Mouse (Mus musculus) heart, postnatal 4 days (tissue): ENCODE measurements around the gene Scnn1a. TPM values are rescaled to one million over a fixed set of nuclear protein-coding genes. Genes with fewer than 3 reads are reported as not detected.
"Not testable (repeated sequence)": the region's sequence is repeated elsewhere in the genome, so short reads cannot be mapped to it uniquely, and the experiment has no call there.

ENCODE experiments used
- DNase-seq: peaks from one replicate; pipeline ENCODE4 v3.0.0; 2021
- total RNA-seq, 2 experiments: library from RNA; stranded (reverse); gene quantifications; 2 replicates each; pipeline ENCODE4 v1.2.3; 2021

Gene Scnn1a
- 1 to 10 TPM in 1 of 2 experiments, under 1 TPM in 1; 0.83 to 1.1 TPM for total RNA-seq

DNA sequence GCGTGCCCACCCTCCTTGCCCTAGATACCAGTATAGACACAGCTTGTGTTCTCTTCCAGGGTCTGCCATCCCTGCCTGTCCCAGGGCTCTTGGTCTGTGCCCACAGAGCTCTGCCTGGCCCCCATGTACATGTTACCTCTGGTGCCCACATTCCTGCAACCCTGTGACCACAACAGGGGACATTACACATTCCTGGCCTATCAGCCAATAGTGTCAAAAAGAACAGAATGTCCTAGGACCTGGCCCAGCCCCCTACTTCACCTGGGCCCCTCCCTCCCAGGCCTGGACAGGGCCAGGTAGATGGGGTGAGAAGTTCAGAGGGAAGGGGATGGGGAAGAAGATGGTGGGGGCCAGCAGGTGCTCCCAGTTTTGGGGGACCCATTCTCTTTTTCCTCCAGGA is at the start of gene Scnn1a:
Gene Scnn1a (plus strand): TSS at position 337 of the 400 bp plus-strand sequence.
- DNase-seq: no peak

DNA sequence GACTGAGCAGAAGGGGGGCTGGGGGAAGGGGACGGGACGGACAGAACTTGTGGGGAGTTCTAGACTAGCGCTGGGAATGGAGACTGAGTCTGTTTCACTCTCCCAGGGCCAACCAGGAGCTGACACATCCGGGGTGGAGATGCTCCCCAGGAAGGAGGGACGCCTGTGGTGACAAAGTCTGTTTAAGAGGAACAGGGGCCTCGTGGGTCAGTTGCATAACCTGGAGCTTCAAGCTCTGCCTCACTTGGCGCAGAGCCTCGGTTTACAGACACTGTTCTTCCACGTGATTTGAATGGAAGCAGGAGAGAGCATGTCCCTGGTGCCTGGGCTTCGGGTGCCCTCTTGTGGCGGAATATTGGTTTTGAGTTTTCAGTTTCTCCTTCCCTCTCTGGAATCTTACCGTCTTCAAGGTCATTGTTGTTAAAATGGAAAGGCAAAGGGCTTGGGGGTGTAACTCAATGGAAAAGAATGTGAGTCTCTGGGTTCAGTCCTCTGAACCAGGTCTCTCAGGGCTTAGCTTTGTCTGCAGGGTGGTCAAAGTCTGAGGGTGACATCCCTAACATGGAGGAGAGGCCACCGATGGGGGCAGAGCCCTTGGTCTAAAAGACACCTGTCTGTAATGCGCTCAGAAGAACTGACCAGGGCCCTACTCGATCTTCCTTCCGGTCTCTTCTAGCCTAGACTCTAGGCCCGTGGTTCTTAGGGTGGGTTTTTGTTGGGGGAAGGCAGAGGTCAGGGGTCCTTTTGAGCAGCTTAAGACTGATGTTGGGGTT is 48.8 kb upstream of the Scnn1a start:
- DNase-seq: peak; percentile 94

DNA sequence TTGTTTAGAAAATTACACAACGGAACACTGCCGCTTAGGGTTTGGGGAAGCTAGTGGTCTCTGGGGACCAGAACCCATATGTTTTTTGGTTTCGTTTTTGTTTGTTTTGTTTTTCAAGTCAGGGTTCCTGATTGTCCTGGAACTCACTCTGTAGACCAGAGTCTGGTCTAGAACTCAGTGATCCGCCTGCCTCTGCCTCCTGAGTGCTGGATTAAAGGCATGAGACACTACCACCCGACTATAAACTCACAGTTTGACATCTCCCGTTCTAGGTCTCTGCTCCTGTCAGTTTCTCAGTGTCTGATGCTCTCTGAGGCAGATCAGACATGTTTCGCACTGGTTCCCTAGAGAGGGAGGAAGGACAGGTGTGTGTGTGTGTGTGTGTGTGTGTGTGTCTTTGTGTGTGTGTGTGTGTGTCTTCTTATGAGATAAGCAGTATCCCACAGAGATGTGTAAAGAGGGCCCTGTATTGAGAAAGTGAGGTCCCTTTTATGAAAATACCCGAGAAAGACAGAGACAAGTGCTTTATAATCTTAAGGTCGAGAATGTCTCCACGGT is 48.2 kb upstream of the Scnn1a start:
- DNase-seq: no peak

DNA sequence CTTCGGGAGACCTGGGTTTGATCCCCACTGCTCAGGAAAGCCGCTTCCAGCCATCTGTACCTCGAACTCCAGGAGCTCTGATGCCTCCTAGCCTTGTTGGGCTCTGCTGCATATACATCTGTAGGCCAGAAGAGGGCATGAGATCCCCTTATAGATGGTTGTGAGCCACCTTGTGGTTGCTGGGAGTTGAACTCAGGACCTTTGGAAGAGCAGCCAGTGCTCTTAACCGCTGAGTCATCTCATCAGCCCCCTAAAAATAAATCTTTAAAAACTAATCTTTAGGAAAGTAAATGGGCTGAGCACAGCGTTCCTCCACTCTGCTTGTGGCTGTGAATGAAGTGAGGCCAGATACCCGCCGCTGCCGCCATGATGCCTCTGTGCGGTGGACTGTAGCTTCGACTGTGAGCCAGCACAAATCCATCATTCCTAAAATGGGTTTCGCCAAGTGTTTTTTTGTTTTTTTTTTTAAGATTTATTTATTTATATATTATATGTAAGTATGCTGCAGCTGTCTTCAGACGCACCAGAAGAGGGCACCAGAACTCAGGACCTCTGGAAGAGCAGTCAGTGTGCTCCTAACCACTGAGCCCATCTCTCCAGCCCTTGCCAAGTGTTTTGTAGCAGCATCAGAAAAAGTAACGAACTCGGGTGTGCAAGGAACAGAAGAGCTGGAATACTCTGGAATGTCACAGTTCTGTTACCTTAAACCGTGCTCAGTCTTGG is 45.5 kb upstream of the Scnn1a start:
- peak; percentile 68 for DNase-seq

DNA sequence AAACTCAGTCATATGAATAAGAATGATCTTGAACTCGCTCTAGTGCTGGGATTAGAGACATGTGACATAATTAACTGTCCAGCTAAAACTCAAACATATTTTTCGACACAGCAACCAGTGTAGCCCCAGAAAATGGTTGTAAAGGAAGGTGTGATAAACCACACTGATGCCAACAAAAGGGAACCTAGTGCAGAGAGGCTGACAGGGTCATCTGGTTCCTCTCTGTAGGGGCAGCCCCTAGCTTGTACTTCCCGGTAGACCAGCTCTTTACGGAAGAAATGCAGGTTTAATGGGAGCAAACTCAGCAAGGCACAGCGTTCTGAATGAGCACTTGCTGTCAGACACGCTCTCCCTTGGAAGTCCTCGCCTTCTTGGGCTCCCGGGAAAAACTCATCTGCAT is 40.7 kb upstream of the Scnn1a start:
- DNase-seq: no peak

DNA sequence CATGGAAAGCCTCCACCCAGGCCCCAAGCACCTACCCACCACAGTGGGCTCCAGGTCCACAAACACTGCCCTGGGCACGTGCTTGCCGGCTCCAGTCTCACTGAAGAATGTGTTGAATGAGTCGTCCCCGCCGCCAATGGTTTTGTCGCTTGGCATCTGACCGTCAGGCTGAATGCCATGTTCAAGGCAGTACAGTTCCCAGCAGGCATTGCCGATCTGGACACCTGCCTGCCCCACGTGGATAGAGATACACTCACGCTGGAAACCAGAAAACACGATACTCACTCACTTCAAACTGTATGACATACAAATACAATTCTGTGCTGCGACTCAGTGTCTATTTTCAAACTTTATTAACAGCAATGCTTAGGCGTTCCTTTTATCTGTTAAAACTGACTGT is 37.7 kb upstream of the Scnn1a start:
- DNase-seq: not testable (repeated sequence)

DNA sequence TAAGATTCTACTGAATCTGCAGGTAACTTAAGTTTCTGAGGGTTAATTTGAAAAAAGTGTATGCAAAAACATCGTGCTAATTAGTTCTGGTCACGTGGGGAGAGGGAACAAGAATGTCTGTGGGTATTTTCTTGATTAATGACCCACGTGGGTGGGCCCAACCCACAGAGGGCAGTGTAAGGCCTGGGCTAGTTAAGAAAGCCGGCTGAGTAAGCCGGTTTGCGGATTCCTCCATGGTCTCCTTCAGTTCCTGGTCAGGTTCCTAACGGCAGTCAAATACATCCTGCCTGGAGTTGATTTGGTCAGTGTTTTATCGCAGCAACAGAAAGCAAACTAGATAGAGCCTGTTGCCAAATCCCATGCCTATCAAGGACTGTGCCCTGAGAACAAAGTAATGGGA is 36.2 kb upstream of the Scnn1a start:
- DNase-seq: no peak

DNA sequence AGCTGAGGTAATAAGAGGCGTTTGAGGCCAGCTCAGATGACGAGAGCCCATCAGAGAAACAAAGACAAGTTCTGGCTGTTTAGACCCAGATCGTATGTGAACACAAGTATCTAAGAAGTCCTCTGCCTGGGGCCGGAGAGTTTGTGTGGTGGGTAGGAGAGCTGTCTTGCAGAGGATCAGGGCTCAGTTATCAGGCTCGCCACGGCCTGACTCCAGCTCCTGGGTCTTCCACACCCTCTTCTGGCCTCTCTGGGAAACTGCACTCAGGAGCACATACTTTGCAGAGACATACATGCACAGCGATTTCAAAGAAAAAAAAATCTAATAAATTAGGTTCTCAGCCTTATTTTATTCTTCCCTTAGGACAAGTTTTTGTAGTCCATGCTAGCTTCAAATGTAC is 35.7 kb upstream of the Scnn1a start:
- no peak for DNase-seq

DNA sequence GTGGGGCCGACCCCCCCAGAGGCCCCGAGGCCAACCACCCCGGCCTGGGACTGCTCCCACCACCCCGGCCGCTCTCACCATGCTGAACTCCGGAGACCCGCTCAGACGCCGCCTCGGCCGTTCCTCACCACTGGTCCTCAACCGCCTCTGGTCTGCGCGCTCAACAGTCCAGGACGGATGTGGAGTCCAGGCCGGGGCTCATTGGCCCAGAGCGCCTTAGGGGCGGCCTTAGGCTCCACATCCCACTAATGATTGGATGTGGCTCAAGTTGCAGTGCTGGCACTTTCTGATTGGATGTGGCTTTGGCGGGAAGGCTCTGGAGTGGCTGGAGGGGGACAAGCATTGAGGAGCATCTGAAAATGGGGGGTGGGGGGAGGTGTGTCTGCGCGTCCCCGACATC is 34.6 kb upstream of the Scnn1a start, which contains the start of gene Tuba3a:
Gene Tuba3a (minus strand): TSS at position 153 of the 400 bp plus-strand sequence.
- no peak for DNase-seq

DNA sequence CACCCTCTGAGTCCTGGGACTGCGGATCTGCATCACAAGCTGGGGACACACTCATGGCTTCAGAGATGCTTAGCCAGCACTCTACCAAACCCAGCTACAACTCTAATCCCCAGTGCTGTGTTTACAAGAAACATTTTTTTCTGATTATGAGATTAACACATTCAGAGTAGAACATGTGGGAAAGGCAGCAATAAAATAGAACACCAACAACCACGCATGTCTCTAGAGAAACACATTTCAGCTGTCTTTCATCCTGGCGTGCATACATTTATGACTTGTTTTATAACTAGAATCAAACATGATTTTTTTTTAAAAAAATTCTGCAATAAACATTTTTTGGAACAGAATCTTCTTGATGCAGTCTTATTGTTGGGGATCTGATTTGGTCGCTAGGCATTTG is 33.5 kb upstream of the Scnn1a start:
- no peak for DNase-seq

DNA sequence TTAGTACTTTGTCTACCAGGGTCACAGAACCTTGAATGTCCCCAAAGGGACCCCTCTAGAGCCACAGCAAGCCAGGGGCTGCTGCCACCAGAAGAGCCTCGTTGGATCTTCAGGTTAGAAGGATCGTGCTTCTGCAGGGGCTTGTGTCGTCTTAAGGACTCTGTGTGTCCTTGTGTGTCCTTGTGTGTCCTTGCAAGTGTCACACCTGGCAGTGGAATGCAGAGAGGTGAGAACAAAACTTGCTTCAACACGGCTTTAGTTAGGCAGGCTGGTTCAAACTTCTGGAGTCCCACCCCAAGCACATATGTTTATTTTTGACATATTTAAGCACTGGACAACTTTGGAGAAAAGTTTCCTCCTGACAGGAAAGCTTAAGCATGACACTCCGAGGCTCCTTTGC is 31.7 kb upstream of the Scnn1a start:
- no peak for DNase-seq

DNA sequence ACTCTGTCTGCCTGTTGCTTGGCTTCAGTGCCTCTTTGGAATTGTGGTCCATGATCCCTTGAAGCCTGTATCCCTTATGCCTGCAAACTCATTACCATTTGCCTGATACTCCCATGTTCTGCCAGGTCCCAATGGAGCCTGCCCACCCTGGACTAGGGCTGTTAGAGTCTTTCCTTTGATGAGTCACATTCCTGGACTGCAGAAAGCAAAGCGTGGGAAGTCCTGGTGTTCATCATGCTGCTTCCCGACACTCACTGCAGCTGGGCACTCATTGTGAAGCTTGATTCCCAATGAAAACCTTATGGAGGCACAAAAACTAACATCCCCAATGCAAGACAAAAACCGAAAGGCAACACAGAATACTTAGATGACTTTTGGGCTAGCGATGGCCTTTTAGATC is 29.1 kb upstream of the Scnn1a start:
- no peak for DNase-seq

DNA sequence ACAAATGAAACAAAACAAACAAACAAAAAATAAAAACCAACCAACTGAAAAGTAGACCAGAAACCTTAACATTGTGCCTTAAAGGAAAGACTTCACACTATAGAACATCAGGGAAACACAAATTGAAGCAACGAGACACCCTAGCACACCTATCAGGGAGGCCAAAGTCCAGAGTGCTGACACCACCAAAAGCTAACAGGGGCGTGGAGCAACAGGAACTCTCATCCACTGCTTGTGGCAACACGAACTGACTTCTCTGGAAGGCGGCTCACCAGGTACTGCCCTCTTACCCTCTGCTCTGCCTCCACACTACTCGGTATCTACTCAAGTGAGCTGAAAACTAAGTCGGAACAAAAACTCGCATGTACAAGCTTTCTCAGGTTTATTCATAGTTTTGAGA is 28.2 kb upstream of the Scnn1a start:
- no peak for DNase-seq

DNA sequence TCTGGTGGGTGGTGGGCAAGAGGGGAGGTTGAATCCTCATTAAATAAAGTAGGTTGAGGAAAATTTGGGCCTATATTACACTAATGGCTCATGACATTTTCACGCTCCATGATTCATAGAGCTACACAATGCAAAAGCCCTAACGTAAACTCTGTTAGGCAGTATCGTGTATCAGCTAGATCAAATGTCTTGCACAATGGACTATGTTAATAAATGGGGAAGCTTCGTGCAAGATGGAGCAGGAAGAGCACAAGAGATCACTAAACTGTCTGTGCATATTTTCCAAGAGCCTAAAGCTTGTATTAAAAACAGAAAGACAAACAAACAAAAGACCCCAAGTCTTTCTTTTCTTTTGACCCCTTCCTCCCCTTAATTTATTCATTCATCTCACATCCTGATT is 26.4 kb upstream of the Scnn1a start:
- DNase-seq: no peak

DNA sequence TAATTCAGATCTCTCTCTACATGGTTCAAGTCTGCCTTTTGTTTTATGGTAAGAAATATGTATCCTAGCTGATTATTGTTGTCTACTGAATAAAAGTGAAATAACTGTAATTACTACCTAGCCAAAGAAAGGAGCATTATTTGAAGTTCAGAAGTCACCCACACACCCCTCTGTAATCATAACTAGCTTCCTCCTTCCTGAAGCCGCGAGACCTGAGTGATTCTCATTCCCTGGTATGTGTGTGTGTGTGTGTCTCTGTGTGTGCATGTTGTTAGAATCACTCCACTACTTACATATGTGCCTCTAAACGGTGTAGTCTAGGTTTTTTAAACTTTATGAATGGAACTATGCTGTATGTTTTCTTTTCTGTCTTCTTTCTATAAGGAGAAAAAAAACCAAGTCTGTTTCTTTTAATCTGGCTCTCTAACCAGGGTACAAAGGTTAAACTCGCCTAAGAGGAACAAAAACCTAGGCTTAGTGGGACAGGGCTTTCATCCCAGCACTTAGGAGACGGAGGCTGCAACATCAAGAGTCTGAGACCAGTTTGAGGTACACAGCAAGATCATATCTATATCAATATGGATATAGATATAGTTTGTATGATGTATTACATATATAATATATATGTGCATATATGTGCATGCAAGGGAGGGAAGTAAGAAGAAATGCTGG is 23.2 kb upstream of the Scnn1a start:
- DNase-seq: no peak

DNA sequence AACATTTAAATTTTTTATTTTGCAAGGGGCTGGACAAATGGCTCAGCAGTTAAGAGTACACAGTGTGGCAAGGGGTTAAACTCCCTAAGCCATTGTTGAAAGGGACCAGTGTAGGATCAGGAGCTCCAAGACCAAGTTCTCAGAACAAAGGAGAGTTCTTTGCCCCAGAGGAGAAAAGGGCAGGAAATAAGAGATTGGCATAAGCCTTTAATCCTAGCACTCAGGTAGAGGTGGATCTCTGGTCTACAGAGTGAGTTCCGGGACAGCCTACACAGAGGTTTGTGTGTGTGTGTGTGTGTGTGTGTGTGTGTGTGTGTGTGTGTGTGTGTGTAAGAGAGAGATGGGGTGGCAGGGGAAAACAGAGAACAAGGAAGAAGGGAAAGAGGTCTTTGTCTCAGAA is 19.5 kb upstream of the Scnn1a start:
- DNase-seq: no peak

DNA sequence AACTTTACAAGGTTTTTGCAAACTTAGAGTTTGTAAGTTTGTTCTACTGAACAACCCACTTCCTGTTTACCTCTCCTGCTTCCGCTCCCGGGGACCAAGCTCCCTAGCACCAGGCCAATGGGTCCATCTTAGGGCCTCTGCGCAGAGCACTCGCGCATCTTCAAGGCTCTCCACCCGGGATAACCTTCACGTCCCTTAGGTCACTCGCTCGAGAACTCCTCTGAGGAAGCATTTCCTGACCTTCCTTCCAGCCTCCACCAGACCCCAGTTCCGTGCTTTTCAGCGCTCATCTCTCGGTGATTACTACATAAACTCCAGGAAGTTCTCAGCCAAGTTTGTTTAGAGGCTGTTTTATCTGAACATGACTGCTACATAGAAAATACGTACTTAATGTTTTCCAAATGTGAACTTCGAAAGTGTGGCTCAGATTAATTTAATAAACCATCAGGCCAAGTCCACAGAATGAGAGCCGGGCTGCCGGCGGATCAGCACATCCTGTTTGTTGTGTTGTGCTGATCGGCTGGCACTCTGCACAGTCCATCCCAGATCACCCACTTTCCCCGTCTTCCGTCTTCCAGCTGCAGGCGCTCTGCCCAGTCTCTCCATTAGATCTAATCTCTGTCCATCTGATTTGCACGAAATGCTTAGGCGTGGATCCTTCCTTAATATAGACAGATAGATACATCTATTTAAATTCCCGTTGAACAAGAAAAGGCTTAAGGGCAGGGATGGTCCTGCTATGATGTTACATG is 18.1 kb upstream of the Scnn1a start:
- no peak for DNase-seq

DNA sequence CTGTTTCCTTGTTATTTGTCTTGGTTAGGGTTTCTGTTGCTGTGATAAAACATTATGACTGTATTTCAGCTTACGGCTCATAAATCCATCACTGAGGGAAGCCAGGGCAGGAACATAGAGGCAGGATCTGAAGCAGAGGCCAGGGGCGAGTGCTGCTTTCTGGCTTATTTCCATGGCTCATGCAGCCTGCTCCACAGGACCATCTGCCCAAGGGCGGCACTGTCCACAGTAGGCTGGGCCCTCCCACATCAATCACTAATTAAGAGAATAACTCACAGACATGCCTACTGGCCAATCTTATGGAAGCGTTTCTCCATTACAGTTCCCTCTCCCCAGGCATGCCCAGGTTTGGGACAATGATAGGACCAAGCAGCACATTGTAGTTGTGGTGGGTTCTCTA is 17.2 kb upstream of the Scnn1a start:
- no peak for DNase-seq

DNA sequence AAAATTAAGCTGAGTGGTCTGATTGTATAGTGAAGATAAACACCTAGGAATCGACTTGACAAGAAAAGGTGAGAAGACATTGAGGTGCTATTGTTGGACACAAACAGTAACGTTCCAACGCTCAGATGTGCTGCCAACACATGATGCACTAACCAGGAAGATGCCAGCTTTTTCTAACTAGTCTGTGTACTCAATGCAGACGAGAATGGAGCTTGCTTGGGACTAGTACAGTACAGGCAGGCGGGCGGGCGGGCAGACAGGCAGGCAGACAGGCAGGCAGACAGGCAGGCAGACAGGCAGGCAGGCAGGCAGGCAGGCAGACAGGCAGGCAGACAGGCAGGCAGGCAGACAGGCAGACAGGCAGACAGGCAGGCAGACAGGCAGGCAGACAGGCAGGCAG is 16.1 kb upstream of the Scnn1a start:
- DNase-seq: not testable (repeated sequence)

DNA sequence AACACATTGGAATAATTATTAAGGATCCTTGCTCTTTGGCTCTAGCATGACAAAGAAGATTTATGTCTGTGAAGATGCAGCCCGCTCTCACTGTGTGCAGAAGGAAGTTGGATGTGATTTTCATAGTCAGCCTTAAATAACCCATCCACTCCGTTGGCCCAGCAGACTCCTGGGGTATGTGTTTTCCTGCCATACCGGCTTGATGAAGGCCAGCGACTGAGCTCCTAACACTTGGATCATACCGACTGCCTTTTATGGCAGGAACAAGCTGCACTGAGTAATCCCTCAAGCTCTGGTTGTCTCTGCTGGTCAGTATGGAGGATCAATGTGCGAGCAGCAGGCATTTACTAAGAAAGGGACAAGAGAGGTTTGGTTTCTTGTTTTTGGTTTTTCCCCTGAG is 15.0 kb upstream of the Scnn1a start:
- no peak for DNase-seq

DNA sequence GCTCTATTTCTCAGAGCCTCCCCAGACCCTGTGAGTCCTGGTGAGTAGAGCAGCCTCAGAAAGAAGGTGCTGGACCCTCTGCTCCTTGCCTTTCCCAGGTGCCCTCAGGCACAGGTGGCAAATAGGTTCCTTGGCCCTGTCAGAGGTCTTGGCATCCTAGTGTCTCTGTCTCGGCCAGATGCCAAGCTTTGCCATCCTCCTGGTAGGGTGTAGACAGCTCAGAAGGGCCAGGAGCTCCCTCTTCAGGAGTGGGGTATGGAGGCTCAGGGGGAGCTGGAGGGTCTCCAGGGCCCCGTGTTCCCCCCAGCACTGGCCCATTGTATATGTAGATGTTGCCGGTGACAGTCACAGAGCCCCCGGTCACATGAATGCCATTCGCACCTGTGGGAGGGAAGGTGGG is 13.4 kb upstream of the Scnn1a start:
- DNase-seq: no peak

DNA sequence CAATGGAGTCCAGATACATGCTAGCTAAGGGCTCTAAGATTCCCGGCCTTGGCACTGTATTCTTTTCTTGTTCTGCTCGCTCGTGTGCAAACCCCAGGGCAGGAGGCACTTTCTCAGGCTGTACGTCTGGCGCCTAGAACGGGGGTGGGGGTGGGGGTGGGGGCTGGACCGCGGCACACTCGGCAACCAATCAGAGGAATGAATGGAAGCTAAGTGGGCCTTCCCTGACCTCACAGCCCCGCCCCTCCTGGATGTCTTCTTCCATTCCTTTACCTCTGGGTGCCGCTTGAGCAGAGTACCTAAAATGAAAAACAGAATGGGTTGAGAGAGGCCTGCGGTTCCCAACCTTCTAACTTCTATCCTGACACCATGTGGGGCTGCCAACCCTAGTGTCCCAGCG is 11.5 kb upstream of the Scnn1a start:
- DNase-seq: no peak
